Mouse (Mus musculus) erythroblast, embryonic 14.5 days (primary cell): Measurements from ENCODE around the gene Lsm2. TPM values are rescaled to one million over a fixed set of nuclear protein-coding genes. Genes with fewer than 3 reads are reported as not detected.

Source experiments
- H3K27me3 ChIP-seq: 2 replicates; pipeline ENCODE4 v1.6.1; 2012; ENCODE audit warnings: inconsistent platforms; ENCODE audit not compliant: control insufficient read depth
- H3K36me3 ChIP-seq: 2 replicates; pipeline ENCODE4 v1.6.1; 2012; ENCODE audit warnings: mild to moderate bottlenecking, inconsistent platforms; ENCODE audit not compliant: control insufficient read depth
- H3K4me1 ChIP-seq: 2 replicates; pipeline ENCODE4 v1.6.1; 2012; ENCODE audit warnings: inconsistent platforms; ENCODE audit not compliant: control insufficient read depth
- H3K4me3 ChIP-seq: replicated peaks from 2 replicates; pipeline ENCODE3; 2012; ENCODE audit warnings: moderate library complexity, mild to moderate bottlenecking, inconsistent platforms
- H3K9me3 ChIP-seq: 2 replicates; pipeline ENCODE4 v1.6.1; 2012; ENCODE audit warnings: low read length, inconsistent platforms, mixed read lengths; ENCODE audit not compliant: control insufficient read depth
- GATA1 ChIP-seq: IDR thresholded peaks from 2 replicates; pipeline ENCODE4 v1.6.1; 2012; ENCODE audit warnings: low read length, inconsistent platforms, mixed read lengths
- TAL1 ChIP-seq: IDR thresholded peaks from 3 replicates; pipeline ENCODE4 v1.6.1; 2012; ENCODE audit warnings: low read length, inconsistent platforms, mixed read lengths
- polyA plus RNA-seq: library from polyadenylated mRNA; stranded (reverse); fragments of >175 nt; gene quantifications from 2 replicates; pipeline ENCODE4 v1.2.3, GENCODE M21; 2012

Gene Lsm2
- polyA plus RNA-seq, 1 experiment, result 15.9 TPM

GRCm38 (mm10) chr17:35016791-35017705, 35.4 kb downstream of the Lsm2 start:
- TF ChIP-seq TAL1, result no peak
- Histone ChIP-seq H3K9me3 (no peaks in the 10 kb centered on the region), H3K36me3 (peaks cover 51% of the 10 kb centered on the region), H3K4me1 (peaks cover 41% of the 10 kb centered on the region), H3K27me3 (no peaks in the 10 kb centered on the region), H3K4me3 (no peak overlapping the region)

- Histone ChIP-seq H3K36me3 (peaks cover 45% of the 10 kb centered on the region), H3K4me3 (no peak overlapping the region), H3K4me1 (peaks cover 47% of the 10 kb centered on the region), H3K9me3 (no peaks in the 10 kb centered on the region), H3K27me3 (no peaks in the 10 kb centered on the region)
- no peak for TF ChIP-seq GATA1
- no peak for TF ChIP-seq TAL1
Measured at GRCm38 (mm10) chr17:35017706-35018030, 36.0 kb downstream of the Lsm2 start.

- no peak for TF ChIP-seq TAL1
- no peak for TF ChIP-seq GATA1
- peaks cover 40% of the 10 kb centered on the region for H3K36me3 ChIP-seq
- no peak overlapping the region for H3K4me3 ChIP-seq
- H3K27me3 ChIP-seq, result no peaks in the 10 kb centered on the region
- no peaks in the 10 kb centered on the region for H3K9me3 ChIP-seq
- H3K4me1 ChIP-seq, result peaks cover 52% of the 10 kb centered on the region
Measured at GRCm38 (mm10) chr17:35018171-35018570, 36.5 kb downstream of the Lsm2 start.

- Histone ChIP-seq H3K4me1 (peaks cover 63% of the 10 kb centered on the region), H3K36me3 (peaks cover 23% of the 10 kb centered on the region), H3K27me3 (peaks cover 2% of the 10 kb centered on the region; the same call in 1 of the 2 replicates), H3K9me3 (no peaks in the 10 kb centered on the region), H3K4me3 (no peak overlapping the region)
- TF ChIP-seq TAL1, result no peak
- no peak for TF ChIP-seq GATA1
Measured at GRCm38 (mm10) chr17:35019894-35020293, 38.2 kb downstream of the Lsm2 start.

- H3K4me1 ChIP-seq, result peaks cover 63% of the 10 kb centered on the region
- no peaks in the 10 kb centered on the region for H3K9me3 ChIP-seq
- TF ChIP-seq GATA1, result no peak
- TF ChIP-seq TAL1, result no peak
- H3K4me3 ChIP-seq, result no peak overlapping the region
- peaks cover 16% of the 10 kb centered on the region for H3K36me3 ChIP-seq
- peaks cover 2% of the 10 kb centered on the region; the same call in 1 of the 2 replicates for H3K27me3 ChIP-seq
Measured at GRCm38 (mm10) chr17:35020551-35020950, 38.9 kb downstream of the Lsm2 start.

GRCm38 (mm10) chr17:35021163-35021808, 39.6 kb downstream of the Lsm2 start:
- H3K4me1 ChIP-seq, result peaks cover 62% of the 10 kb centered on the region
- H3K27me3 ChIP-seq, result peaks cover 2% of the 10 kb centered on the region; the same call in 1 of the 2 replicates
- H3K9me3 ChIP-seq, result no peaks in the 10 kb centered on the region
- peaks cover 9% of the 10 kb centered on the region for H3K36me3 ChIP-seq
- no peak for TF ChIP-seq GATA1
- TF ChIP-seq TAL1, result no peak
- H3K4me3 ChIP-seq, result peak overlapping the region; percentile 24

GRCm38 (mm10) chr17:35021842-35022477, 40.3 kb downstream of the Lsm2 start:
- TF ChIP-seq GATA1 (peak; percentile 63), TAL1 (no peak; the same call in 2 of the 3 replicates)
- peaks cover 2% of the 10 kb centered on the region; the same call in 1 of the 2 replicates for H3K27me3 ChIP-seq
- H3K4me1 ChIP-seq, result peaks cover 56% of the 10 kb centered on the region
- H3K9me3 ChIP-seq, result no peaks in the 10 kb centered on the region
- peaks cover 2% of the 10 kb centered on the region for H3K36me3 ChIP-seq
- H3K4me3 ChIP-seq, result no peak overlapping the region

- no peaks in the 10 kb centered on the region for H3K9me3 ChIP-seq
- H3K4me3 ChIP-seq, result no peak overlapping the region
- TF ChIP-seq GATA1, result no peak
- TF ChIP-seq TAL1, result no peak
- peaks cover 2% of the 10 kb centered on the region; the same call in 1 of the 2 replicates for H3K27me3 ChIP-seq
- H3K4me1 ChIP-seq, result peaks cover 58% of the 10 kb centered on the region
- no peaks in the 10 kb centered on the region for H3K36me3 ChIP-seq
Measured at GRCm38 (mm10) chr17:35022541-35023060, 40.9 kb downstream of the Lsm2 start.
